Mouse (Mus musculus) liver, postnatal 0 days (tissue): ENCODE measurements around the gene Sav1.

ENCODE experiments used
- CTCF ChIP-seq: sonication (generic); IDR thresholded peaks from 2 replicates; pipeline ENCODE4 v1.5.1; 2016; ENCODE audit warnings: antibody characterized with exemption, low read depth
- EP300 ChIP-seq: IDR thresholded peaks from 2 replicates; pipeline ENCODE4 v1.6.1; 2016; ENCODE audit warnings: antibody characterized with exemption, low read depth, mild to moderate bottlenecking

DNA sequence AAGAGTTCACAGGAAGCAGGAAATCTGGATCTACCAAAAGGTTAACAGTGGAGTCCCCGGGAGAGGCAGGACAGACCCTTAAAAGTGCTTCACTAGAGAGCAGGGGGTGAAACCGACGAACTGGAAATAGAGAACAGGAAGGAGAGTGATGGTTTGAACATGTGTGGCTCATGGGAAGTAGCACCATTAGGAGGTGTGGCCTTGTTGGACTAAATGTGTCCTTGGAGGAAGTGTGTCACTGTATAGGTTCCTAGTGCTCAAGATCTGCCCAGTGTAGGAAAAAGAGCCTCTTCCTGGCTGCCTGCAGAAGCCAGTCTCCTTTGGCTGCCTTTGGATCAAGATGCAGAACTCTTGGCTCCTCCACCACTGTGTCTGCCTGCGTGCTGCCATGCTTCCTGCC, 18.3 kb upstream of the Sav1 start:
- no peak for TF ChIP-seq EP300
- TF ChIP-seq CTCF, result no peak
